Mouse (Mus musculus) spleen, adult 2 months (tissue): ENCODE results near the gene Slc43a1. TPM values are rescaled to one million over a fixed set of nuclear protein-coding genes. Genes with fewer than 3 reads are reported as not detected.
"Not testable (repeated sequence)": the region's sequence is repeated elsewhere in the genome, so short reads cannot be mapped to it uniquely, and the experiment has no call there.

Source experiments
- DNase-seq, 2 experiments: peaks; one replicate each; pipeline versions ENCODE4 v3.0.0 to v3.0.0-alpha.2; 2012 to 2021; ENCODE audit warnings: low spot score in 2 of 2, low read depth in 1 of 2
- H3K27ac ChIP-seq: fragments of 200-500 bp; 2 replicates; pipeline ENCODE4 v1.5.1; 2012; ENCODE audit warnings: low read length, inconsistent platforms; ENCODE audit not compliant: insufficient read depth
- H3K27me3 ChIP-seq: fragments of 200-500 bp; 2 replicates; pipeline ENCODE4 v1.6.1; 2012; ENCODE audit warnings: mild to moderate bottlenecking, moderate library complexity, low read length, inconsistent platforms; ENCODE audit not compliant: control insufficient read depth, insufficient read depth
- H3K36me3 ChIP-seq: fragments of 200-500 bp; 2 replicates; pipeline ENCODE4 v1.6.1; 2012; ENCODE audit warnings: mild to moderate bottlenecking, low read length, inconsistent platforms; ENCODE audit not compliant: control insufficient read depth, insufficient read depth
- H3K4me1 ChIP-seq: fragments of 200-500 bp; 2 replicates; pipeline ENCODE4 v1.6.1; 2011; ENCODE audit warnings: inconsistent platforms; ENCODE audit not compliant: control insufficient read depth, insufficient read depth, insufficient read length
- H3K4me3 ChIP-seq: fragments of 200-500 bp; 2 replicates; pipeline ENCODE4 v1.5.1; 2011; ENCODE audit warnings: mild to moderate bottlenecking, inconsistent platforms; ENCODE audit not compliant: insufficient read depth, insufficient read length; ENCODE audit errors: extremely low read depth
- CTCF ChIP-seq: fragments of 200-500 bp; IDR thresholded peaks from 2 replicates; pipeline ENCODE4 v1.5.1; 2011; ENCODE audit warnings: mild to moderate bottlenecking, inconsistent platforms; ENCODE audit not compliant: insufficient read depth, insufficient read length, insufficient replicate concordance; ENCODE audit errors: extremely low read depth
- POLR2A ChIP-seq: fragments of 200-500 bp; IDR thresholded peaks from 2 replicates; pipeline ENCODE4 v1.6.1; 2011; ENCODE audit warnings: low read depth, low read length, inconsistent platforms
- WGBS: fragments of 180-500 bp; shearing (Covaris S2); methylation state at CpG from one replicate; pipeline ENCODE4 v1.1.7; 2018; 5-methylcytosine and 5-hydroxymethylcytosine counted together
- polyA plus RNA-seq: library from polyadenylated mRNA; depleted of rRNA; stranded (reverse); fragments of >200 nt; gene quantifications from 2 replicates; pipeline ENCODE4 v1.2.3, GENCODE M21; 2012; rRNA removed

Slc43a1 gene
- polyA plus RNA-seq, 1 experiment, result 70.0 TPM

GRCm38 (mm10) chr2:84893359-84893758 lies 54.7 kb downstream of the Slc43a1 start:
- no peak for DNase-seq
- Histone ChIP-seq H3K27me3 (peaks cover 3% of the 10 kb centered on the region), H3K4me1 (no peaks in the 10 kb centered on the region; the same call in 1 of the 2 replicates), H3K36me3 (no peaks in the 10 kb centered on the region), H3K4me3 (no peak overlapping the region), H3K27ac (no peak overlapping the region)
- 67% methylated on average over 6 of the region's 6 CpGs for WGBS
- TF ChIP-seq POLR2A (no peak), CTCF (no peak)

GRCm38 (mm10) chr2:84895495-84896198 lies 57.0 kb downstream of the Slc43a1 start:
- Histone ChIP-seq H3K4me1 (no peaks in the 10 kb centered on the region), H3K4me3 (no peak overlapping the region), H3K36me3 (no peaks in the 10 kb centered on the region), H3K27ac (no peak overlapping the region), H3K27me3 (no peaks in the 10 kb centered on the region)
- no peak for DNase-seq
- no peak for TF ChIP-seq POLR2A
- no peak for TF ChIP-seq CTCF
- WGBS, result 60% methylated on average over 4 of the region's 4 CpGs

GRCm38 (mm10) chr2:84896686-84897085 lies 58.0 kb downstream of the Slc43a1 start:
- WGBS, result 96% methylated on average over 6 of the region's 6 CpGs
- H3K4me1 ChIP-seq, DNase-seq, H3K27ac ChIP-seq, H3K27me3 ChIP-seq, H3K4me3 ChIP-seq, H3K36me3 ChIP-seq: not testable (repeated sequence)

GRCm38 (mm10) chr2:84912722-84913121 lies 74.1 kb downstream of the Slc43a1 start:
- no peaks in the 10 kb centered on the region for H3K36me3 ChIP-seq
- H3K4me1 ChIP-seq, result no peaks in the 10 kb centered on the region; the same call in 1 of the 2 replicates
- DNase-seq, result no peak
- no peak overlapping the region for H3K27ac ChIP-seq
- no peak for TF ChIP-seq POLR2A
- no peak for TF ChIP-seq CTCF
- H3K4me3 ChIP-seq, result no peak overlapping the region
- 37% methylated on average over 3 of the region's 3 CpGs for WGBS
- no peaks in the 10 kb centered on the region for H3K27me3 ChIP-seq

Other genes starting within 250 kb of the Slc43a1 start
- 12.3 and 14.7 TPM in 2 replicates for gene Ctnnd1, start 188.1 kb upstream of the Slc43a1 start, polyA plus RNA-seq
- gene Btbd18, start 179.8 kb upstream of the Slc43a1 start, polyA plus RNA-seq, result not detected in 2 replicates
- gene Selenoh, start 168.1 kb upstream of the Slc43a1 start, polyA plus RNA-seq, result 52.6 and 76.8 TPM in 2 replicates
- gene Gm28635, start 160.8 kb upstream of the Slc43a1 start, polyA plus RNA-seq, result not detected in 2 replicates
- 4.9 and 5.0 TPM in 2 replicates for gene Med19, start 160.4 kb upstream of the Slc43a1 start, polyA plus RNA-seq
- 25.3 and 32.3 TPM in 2 replicates for gene Tmx2, start 159.7 kb upstream of the Slc43a1 start, polyA plus RNA-seq
- 24.2 and 27.1 TPM in 2 replicates for gene Zdhhc5, start 123.7 kb upstream of the Slc43a1 start, polyA plus RNA-seq
- gene Clp1, start 111.5 kb upstream of the Slc43a1 start, polyA plus RNA-seq, result 12.8 and 13.3 TPM in 2 replicates
- 28.2 and 42.6 TPM in 2 replicates for gene Ypel4, start 104.8 kb upstream of the Slc43a1 start, polyA plus RNA-seq
- gene Gm19426, start 95.2 kb upstream of the Slc43a1 start, polyA plus RNA-seq, result 0.28 and 0.32 TPM in 2 replicates
- 135 and 186 TPM in 2 replicates for gene Serping1, start 63.4 kb upstream of the Slc43a1 start, polyA plus RNA-seq
- gene Ube2l6, start 40.0 kb upstream of the Slc43a1 start, polyA plus RNA-seq, result 125 and 250 TPM in 2 replicates
- 0.04 TPM in 1 of 2 replicates, not detected in the other for gene Smtnl1, start 16.2 kb upstream of the Slc43a1 start, polyA plus RNA-seq
- 19.0 and 24.4 TPM in 2 replicates for gene Timm10, start 11.9 kb upstream of the Slc43a1 start, polyA plus RNA-seq
- 3.0 and 7.3 TPM in 2 replicates for gene Rtn4rl2, start 47.9 kb downstream of the Slc43a1 start, polyA plus RNA-seq
- 45.3 and 51.1 TPM in 2 replicates for gene Slc43a3, start 97.7 kb downstream of the Slc43a1 start, polyA plus RNA-seq
- 14.5 and 42.2 TPM in 2 replicates for gene Prg2, start 141.6 kb downstream of the Slc43a1 start, polyA plus RNA-seq
- 3.7 and 5.0 TPM in 2 replicates for gene Prg3, start 149.4 kb downstream of the Slc43a1 start, polyA plus RNA-seq
- gene Ssrp1, start 198.4 kb downstream of the Slc43a1 start, polyA plus RNA-seq, result 105 and 129 TPM in 2 replicates
- gene P2rx3, start 198.6 kb downstream of the Slc43a1 start, polyA plus RNA-seq, result 0.20 and 0.28 TPM in 2 replicates
- 20.3 and 25.0 TPM in 2 replicates for gene Tnks1bp1, start 209.2 kb downstream of the Slc43a1 start, polyA plus RNA-seq